Mouse (Mus musculus): ENCODE data around the gene Eif2ak4.

Eif2ak4 gene

GRCm38 (mm10) chr2:118509688-118510446 lies 121.4 kb downstream of the Eif2ak4 start:
- no peak for DNase-seq (ENCODE audit: low spot score)

- DNase-seq (ENCODE audit: low spot score), result peak; percentile 87
Measured at GRCm38 (mm10) chr2:118510447-118511310, 122.3 kb downstream of the Eif2ak4 start.

- no peak for DNase-seq (ENCODE audit: low spot score)
Measured at GRCm38 (mm10) chr2:118511779-118512417, 123.5 kb downstream of the Eif2ak4 start.

- no peak for DNase-seq (ENCODE audit: low spot score)
Measured at GRCm38 (mm10) chr2:118512418-118513377, 124.3 kb downstream of the Eif2ak4 start.

GRCm38 (mm10) chr2:118520042-118520933 lies 131.9 kb downstream of the Eif2ak4 start:
- DNase-seq (ENCODE audit: low spot score), result peak; percentile 73

GRCm38 (mm10) chr2:118522265-118522664 lies 133.8 kb downstream of the Eif2ak4 start:
- DNase-seq (ENCODE audit: low spot score), result no peak

- DNase-seq (ENCODE audit: low spot score), result no peak
Measured at GRCm38 (mm10) chr2:118523163-118523730, 134.8 kb downstream of the Eif2ak4 start.

- no peak for DNase-seq (ENCODE audit: low spot score)
Measured at GRCm38 (mm10) chr2:118524811-118525210, 136.4 kb downstream of the Eif2ak4 start.

Data from testis, postnatal 14 days (tissue).